Mouse (Mus musculus) MEL (cell line): ENCODE data around the gene Klk5. TPM values are rescaled to one million over a fixed set of nuclear protein-coding genes. Genes with fewer than 3 reads are reported as not detected.

Source experiments
- DNase-seq: peaks from one replicate; pipeline ENCODE4 v3.0.0; 2011; ENCODE audit warnings: low read depth, low spot score
- H3K27ac ChIP-seq: 2 replicates; pipeline ENCODE4 v1.5.1; 2012; ENCODE audit warnings: low read depth, mild to moderate bottlenecking, control low read depth, low read length, moderate library complexity; ENCODE audit not compliant: control insufficient read depth
- H3K27me3 ChIP-seq, 2 experiments: fragments of 150-350 bp in 1 of 2; sonication (generic) in 1 of 2; 2 replicates each; pipeline ENCODE4 v1.6.1; 2012; ENCODE audit warnings: low read length in 2 of 2, mild to moderate bottlenecking in 2 of 2, improper control_type of control experiment in 1 of 2, moderate library complexity in 1 of 2; ENCODE audit not compliant: insufficient read depth in 2 of 2, control insufficient read depth in 1 of 2
- H3K36me3 ChIP-seq, 2 experiments: 2 replicates each; pipeline ENCODE4 v1.6.1; 2012 to 2014; ENCODE audit warnings: low read length in 2 of 2, improper control_type of control experiment in 1 of 2, inconsistent platforms in 1 of 2, mild to moderate bottlenecking in 1 of 2; ENCODE audit not compliant: insufficient read depth in 2 of 2, control insufficient read depth in 1 of 2
- H3K4me1 ChIP-seq, 2 experiments: fragments of 150-350 bp in 1 of 2; sonication (generic) in 1 of 2; 2 replicates each; pipeline ENCODE4 v1.6.1; 2012; ENCODE audit warnings: low read length in 2 of 2, improper control_type of control experiment in 1 of 2, mild to moderate bottlenecking in 1 of 2; ENCODE audit not compliant: insufficient read depth in 2 of 2, control insufficient read depth in 1 of 2
- H3K4me3 ChIP-seq, 2 experiments: fragments of 150-350 bp in 1 of 2; sonication (generic) in 1 of 2; 2 replicates each; pipeline ENCODE4 v1.5.1; 2012; ENCODE audit warnings: low read depth in 2 of 2, low read length in 2 of 2, mild to moderate bottlenecking in 2 of 2, moderate library complexity in 2 of 2, control low read depth in 1 of 2, improper control_type of control experiment in 1 of 2; ENCODE audit not compliant: control insufficient read depth in 1 of 2, insufficient read depth in 1 of 2
- H3K79me2 ChIP-seq: 2 replicates; pipeline ENCODE4 v1.6.1; 2012; ENCODE audit warnings: mild to moderate bottlenecking, low read length, moderate library complexity; ENCODE audit not compliant: control insufficient read depth, poor library complexity, insufficient read depth
- H3K9ac ChIP-seq: 2 replicates; pipeline ENCODE4 v1.6.1; 2012; ENCODE audit warnings: low read depth, mild to moderate bottlenecking, control low read depth, low read length, moderate library complexity; ENCODE audit not compliant: control insufficient read depth, poor library complexity, severe bottlenecking
- H3K9me3 ChIP-seq: fragments of 150-350 bp; sonication (generic); replicated peaks from 2 replicates; pipeline ENCODE4 v1.6.1; 2012; ENCODE audit warnings: mild to moderate bottlenecking, low read length, improper control_type of control experiment, moderate library complexity; ENCODE audit not compliant: insufficient read depth
- BHLHE40 ChIP-seq: IDR thresholded peaks from 2 replicates; pipeline ENCODE4 v1.6.1; 2012; ENCODE audit warnings: low read depth, mild to moderate bottlenecking, inconsistent platforms, low read length, improper control_type of control experiment, borderline replicate concordance
- CHD1 ChIP-seq: IDR thresholded peaks from 2 replicates; pipeline ENCODE4 v1.6.1; 2012; ENCODE audit warnings: low read depth, mild to moderate bottlenecking, inconsistent platforms, low read length, improper control_type of control experiment
- CHD2 ChIP-seq: IDR thresholded peaks from 2 replicates; pipeline ENCODE4 v1.6.1; 2011; ENCODE audit warnings: low read length, improper control_type of control experiment
- EP300 ChIP-seq, 2 experiments: IDR thresholded peaks; 2 replicates each; pipeline ENCODE4 v1.6.1; 2011; ENCODE audit warnings: improper control_type of control experiment in 2 of 2, low read length in 2 of 2, low read depth in 1 of 2, mild to moderate bottlenecking in 1 of 2
- HCFC1 ChIP-seq: IDR thresholded peaks from 2 replicates; pipeline ENCODE4 v1.6.1; 2012; ENCODE audit warnings: low read depth, mild to moderate bottlenecking, inconsistent platforms, low read length, improper control_type of control experiment, moderate library complexity
- JUND ChIP-seq: IDR thresholded peaks from 2 replicates; pipeline ENCODE4 v1.6.1; 2011; ENCODE audit warnings: low read depth, mild to moderate bottlenecking, improper control_type of control experiment, low read length
- MAZ ChIP-seq: IDR thresholded peaks from 2 replicates; pipeline ENCODE4 v1.6.1; 2012; ENCODE audit warnings: low read depth, mild to moderate bottlenecking, inconsistent platforms, low read length, improper control_type of control experiment
- MEF2A ChIP-seq: IDR thresholded peaks from 2 replicates; pipeline ENCODE4 v1.6.1; 2014; ENCODE audit warnings: low read depth, mild to moderate bottlenecking, inconsistent platforms, low read length, improper control_type of control experiment; ENCODE audit not compliant: poor library complexity, insufficient replicate concordance, severe bottlenecking; ENCODE audit errors: extremely low read depth
- MXI1 ChIP-seq: IDR thresholded peaks from 2 replicates; pipeline ENCODE4 v1.6.1; 2011; ENCODE audit warnings: mild to moderate bottlenecking, low read depth, low read length, improper control_type of control experiment
- NELFE ChIP-seq: IDR thresholded peaks from 2 replicates; pipeline ENCODE4 v1.6.1; 2011; ENCODE audit warnings: low read depth, low read length, improper control_type of control experiment
- POLR2A ChIP-seq, 2 experiments: IDR thresholded peaks; 2 replicates each; pipeline ENCODE4 v1.6.1; 2011 to 2012; ENCODE audit warnings: low read length in 2 of 2, mild to moderate bottlenecking in 2 of 2, control low read depth in 1 of 2, improper control_type of control experiment in 1 of 2, low read depth in 1 of 2, moderate library complexity in 1 of 2; ENCODE audit not compliant: control insufficient read depth in 1 of 2, insufficient read depth in 1 of 2, poor library complexity in 1 of 2
- POLR2AphosphoS5 ChIP-seq: IDR thresholded peaks from 2 replicates; pipeline ENCODE4 v1.6.1; 2012; ENCODE audit warnings: low read depth, borderline replicate concordance, mild to moderate bottlenecking, inconsistent platforms, low read length, moderate library complexity, mixed read lengths
- RAD21 ChIP-seq: IDR thresholded peaks from 2 replicates; pipeline ENCODE4 v1.6.1; 2011; ENCODE audit warnings: mild to moderate bottlenecking, low read depth, low read length, improper control_type of control experiment
- SMC3 ChIP-seq: IDR thresholded peaks from 2 replicates; pipeline ENCODE4 v1.6.1; 2011; ENCODE audit warnings: low read depth, low read length, improper control_type of control experiment
- TAL1 ChIP-seq: IDR thresholded peaks from 2 replicates; pipeline ENCODE4 v1.6.1; 2012; ENCODE audit warnings: mild to moderate bottlenecking, inconsistent platforms, low read length, moderate library complexity, mixed read lengths
- TBP ChIP-seq: IDR thresholded peaks from 2 replicates; pipeline ENCODE4 v1.8.0; 2011; ENCODE audit warnings: low read depth, low read length, improper control_type of control experiment
- UBTF ChIP-seq: IDR thresholded peaks from 2 replicates; pipeline ENCODE4 v1.6.1; 2012; ENCODE audit warnings: low read depth, mild to moderate bottlenecking, inconsistent platforms, low read length, improper control_type of control experiment, moderate library complexity, borderline replicate concordance; ENCODE audit not compliant: insufficient read depth
- USF1 ChIP-seq: IDR thresholded peaks from 2 replicates; pipeline ENCODE4 v1.6.1; 2014; ENCODE audit warnings: low read depth, mild to moderate bottlenecking, inconsistent platforms, low read length, improper control_type of control experiment, moderate library complexity
- ZC3H11A ChIP-seq: IDR thresholded peaks from 2 replicates; pipeline ENCODE4 v1.6.1; 2012; ENCODE audit warnings: low read depth, mild to moderate bottlenecking, inconsistent platforms, low read length, improper control_type of control experiment
- ZMIZ1 ChIP-seq: IDR thresholded peaks from 2 replicates; pipeline ENCODE4 v1.6.1; 2012; ENCODE audit warnings: low read depth, mild to moderate bottlenecking, inconsistent platforms, low read length, improper control_type of control experiment, moderate library complexity
- ZNF384 ChIP-seq: IDR thresholded peaks from 2 replicates; pipeline ENCODE4 v1.6.1; 2012; ENCODE audit warnings: low read depth, mild to moderate bottlenecking, inconsistent platforms, low read length, improper control_type of control experiment
- polyA plus RNA-seq, 2 experiments: library from polyadenylated mRNA; stranded (reverse) in 1 of 2; unstranded in 1 of 2; fragments of >175 nt in 1 of 2; fragments of >200 nt in 1 of 2; gene quantifications; 2 replicates each; pipeline versions ENCODE4 v1.2.1 to v1.2.4; 2012; ENCODE audit warnings: low replicate concordance in 2 of 2, low read depth in 1 of 2; ENCODE audit not compliant: insufficient read length in 2 of 2, insufficient read depth in 1 of 2, missing spikeins in 1 of 2
- total RNA-seq: library from RNA; depleted of rRNA; stranded (reverse); fragments of 300-350 nt; gene quantifications from 2 replicates; pipeline ENCODE4 v1.2.3, GENCODE M21; 2012

Gene Klk5
- total and polyA plus RNA-seq, 3 experiments, result not detected

GRCm38 (mm10) chr7:43827706-43828105 is 14.1 kb upstream of the Klk5 start:
- no peak for DNase-seq
- TF ChIP-seq TBP (no peak), ZNF384 (no peak), CHD2 (no peak), POLR2AphosphoS5 (no peak), POLR2A (IDR thresholded peaks at IDR 0.05; ENCODE audit: control insufficient read depth in 1 of 2, insufficient read depth in 1 of 2, low read depth in 1 of 2, low read length in 2 of 2, poor library complexity in 1 of 2) (no peak), MEF2A (no peak), USF1 (no peak), HCFC1 (no peak), CHD1 (no peak), UBTF (no peak), ZMIZ1 (no peak), JUND (no peak), SMC3 (no peak), BHLHE40 (no peak)
- TF ChIP-seq, all 39 proteins: peak for 0
- Histone ChIP-seq H3K36me3 (no peaks in the 10 kb centered on the region), H3K79me2 (no peaks in the 10 kb centered on the region), H3K9ac (no peak overlapping the region), H3K9me3 (no peaks in the 10 kb centered on the region), H3K27ac (no peak overlapping the region), H3K27me3 (no peaks in the 10 kb centered on the region), H3K4me1 (no peaks in the 10 kb centered on the region), H3K4me3 (no peak overlapping the region)

- no peaks in the 10 kb centered on the region for H3K79me2 ChIP-seq
- no peaks in the 10 kb centered on the region for H3K9me3 ChIP-seq
- H3K4me3 ChIP-seq, result no peak overlapping the region
- no peaks in the 10 kb centered on the region for H3K36me3 ChIP-seq
- TF ChIP-seq ZNF384 (no peak), CHD2 (no peak), CHD1 (no peak), MXI1 (no peak), TAL1 (no peak), HCFC1 (no peak), RAD21 (no peak), NELFE (no peak), POLR2A (IDR thresholded peaks at IDR 0.05; ENCODE audit: control insufficient read depth in 1 of 2, insufficient read depth in 1 of 2, low read depth in 1 of 2, low read length in 2 of 2, poor library complexity in 1 of 2) (no peak), ZC3H11A (no peak), SMC3 (no peak), MEF2A (no peak), EP300 (IDR thresholded peaks at IDR 0.05; ENCODE audit: low read depth in 1 of 2, low read length in 2 of 2) (no peak), BHLHE40 (no peak), MAZ (no peak)
- no peak overlapping the region for H3K9ac ChIP-seq
- no peak overlapping the region for H3K27ac ChIP-seq
- no peaks in the 10 kb centered on the region for H3K27me3 ChIP-seq
- H3K4me1 ChIP-seq, result no peaks in the 10 kb centered on the region
- DNase-seq, result no peak
Measured at GRCm38 (mm10) chr7:43829006-43829405, 12.8 kb upstream of the Klk5 start.
